In genomic region chr1:180148036-180148435, GRCm38 (mm10) we compare ENCODE assay signal across 13 mouse cellular contexts. TPM values are rescaled to one million over a fixed set of nuclear protein-coding genes. Genes with fewer than 3 reads are reported as not detected.
DNase-seq lines count a peak whose midpoint lies in the region; ATAC-seq and TF ChIP-seq lines count a peak whose summit lies in the region.
"Had no signal": no experiment of that assay in that cellular context is flagged by ENCODE, and none has a peak within 500 bp of the region (broad histone marks: within the 10 kb centered on the region; RNA-seq: fewer than 3 reads in every experiment).

No protein-coding gene starts in this region.

- H3K9me3 ChIP-seq in liver, embryonic 12.5 days (replicated peaks), result no peaks in the 10 kb centered on the region
- H3K9me3 ChIP-seq in forebrain, embryonic 10.5 days, result no peaks in the 10 kb centered on the region
- H3K9me3 ChIP-seq: hindbrain, embryonic 13.5 days had no signal

- no peak for TF ChIP-seq CTCF in layer of hippocampus, adult 2 months (conservative IDR thresholded peaks at IDR 0.05)

- peaks cover 59% of the 10 kb centered on the region for H3K36me3 ChIP-seq in liver, embryonic 12.5 days
- peaks cover 43% of the 10 kb centered on the region for H3K36me3 ChIP-seq in forebrain, embryonic 10.5 days (replicated peaks)

- ATAC-seq in frontal cortex, adult (ENCODE audit: low TSS enrichment), result peak; percentile 59; the same call in 1 of the 2 replicates
- ATAC-seq in liver, embryonic 12.5 days, result peak; percentile 92
- ATAC-seq: Patski had no signal

- intact Hi-C loops in left cerebral cortex, postnatal 14 days (cut with DNase I), result no loop called here

- DNase-seq in frontal cortex, postnatal 25 days (ENCODE audit: low spot score in 2 of 2), result no peak
- DNase-seq in 416B (ENCODE audit: low read depth), result peak; percentile 58
- DNase-seq in c-Kit-positive CD71-positive TER-119-positive erythroid progenitor cells, embryonic 14.5 days (ENCODE audit: low spot score), result peak; percentile 71
- no peak for DNase-seq in left cerebral cortex, postnatal 14 days (ENCODE audit: low spot score in 2 of 2)
- DNase-seq in forebrain, embryonic 10.5 days (ENCODE audit: extremely low spot score, low spot score), result no peak
- DNase-seq in layer of hippocampus, adult 2 months (ENCODE audit: low spot score in 2 of 2), result no peak
- DNase-seq: lung, postnatal 10 days; spleen, adult 18-20 months; thymus, postnatal 4 days had no signal

- peak overlapping the region; percentile 96 for H3K27ac ChIP-seq in liver, embryonic 12.5 days
- H3K27ac ChIP-seq in forebrain, embryonic 10.5 days, result no peak overlapping the region
- no peak overlapping the region for H3K27ac ChIP-seq in layer of hippocampus, adult 2 months
- H3K27ac ChIP-seq: hindbrain, embryonic 13.5 days had no signal

- H3K4me3 ChIP-seq in liver, embryonic 12.5 days, result peak overlapping the region; percentile 32
- no peak overlapping the region for H3K4me3 ChIP-seq in forebrain, embryonic 10.5 days
- H3K4me3 ChIP-seq in layer of hippocampus, adult 2 months, result no peak overlapping the region
- H3K4me3 ChIP-seq: hindbrain, embryonic 13.5 days had no signal

- H3K4me2 ChIP-seq in liver, embryonic 12.5 days, result peak overlapping the region; percentile 64
- H3K4me2 ChIP-seq: hindbrain, embryonic 13.5 days had no signal

- no peaks in the 10 kb centered on the region for H3K27me3 ChIP-seq in liver, embryonic 12.5 days (replicated peaks)
- H3K27me3 ChIP-seq in forebrain, embryonic 10.5 days (ENCODE audit: poor library complexity, severe bottlenecking), result no peaks in the 10 kb centered on the region
- H3K27me3 ChIP-seq: hindbrain, embryonic 13.5 days; Patski had no signal

- H3K4me1 ChIP-seq in liver, embryonic 12.5 days, result peaks cover 29% of the 10 kb centered on the region
- H3K4me1 ChIP-seq in forebrain, embryonic 10.5 days, result no peaks in the 10 kb centered on the region
- H3K4me1 ChIP-seq: hindbrain, embryonic 13.5 days had no signal

- peak overlapping the region; percentile 57 for H3K9ac ChIP-seq in liver, embryonic 12.5 days
- H3K9ac ChIP-seq: hindbrain, embryonic 13.5 days had no signal

- 50% methylated on average over 4 of the region's 4 CpGs for WGBS in liver, embryonic 12.5 days (ENCODE audit: insufficient replicate concordance)
- 86% methylated on average over 4 of the region's 4 CpGs for WGBS in forebrain, embryonic 10.5 days

RNA-seq across cellular contexts. Expression of gene Coq8a, which starts 51.4 kb away (rescaled TPM):
- 5.0 and 7.8 TPM in 2 replicates for polyA plus RNA-seq in liver, embryonic 12.5 days (2016; fragmentation: Nextera tagmentation; extraction: Ambion mirVana)
- total RNA-seq in left cerebral cortex, postnatal 14 days (2021), result 10 to 100 TPM; 31.3 to 34.9 TPM
- polyA plus RNA-seq in forebrain, embryonic 10.5 days (2016; fragmentation: Nextera tagmentation; extraction: Ambion mirVana), result 1.1 TPM in 2 replicates
- 10 to 100 TPM; 56.1 to 65.6 TPM for total RNA-seq in layer of hippocampus, adult 2 months (2021)

Comparison
In these comparisons a context has a peak if more than half of its experiments do, and no peak if none do; other contexts are left out.
1. DNase-seq: peak in 416B (single experiment) and c-Kit-positive CD71-positive TER-119-positive erythroid progenitor cells, embryonic 14.5 days (single experiment); none in frontal cortex, postnatal 25 days (0 of 2), left cerebral cortex, postnatal 14 days (0 of 2), forebrain, embryonic 10.5 days (single experiment) and layer of hippocampus, adult 2 months (0 of 2).